Comparison of ENCODE assay signal across 9 mouse cellular contexts in genomic region chr8:85408053-85408505, GRCm38 (mm10). TPM values are rescaled to one million over a fixed set of nuclear protein-coding genes. Genes with fewer than 3 reads are reported as not detected.
DNase-seq lines count a peak whose midpoint lies in the region; ATAC-seq and TF ChIP-seq lines count a peak whose summit lies in the region.
"Had no signal": no experiment of that assay in that cellular context is flagged by ENCODE, and none has a peak within 500 bp of the region (broad histone marks: within the 10 kb centered on the region; RNA-seq: fewer than 3 reads in every experiment).

No protein-coding gene starts in this region.

- no peaks in the 10 kb centered on the region for H3K4me1 ChIP-seq in neural tube, embryonic 11.5 days (ENCODE audit: control insufficient read depth, insufficient read depth, low read length)
- peaks cover 10% of the 10 kb centered on the region for H3K4me1 ChIP-seq in embryonic facial prominence, embryonic 10.5 days
- no peaks in the 10 kb centered on the region for H3K4me1 ChIP-seq in kidney, postnatal 0 days (replicated peaks; ENCODE audit: insufficient read depth, low read length)
- H3K4me1 ChIP-seq in forebrain, embryonic 12.5 days: peaks cover 10% of the 10 kb centered on the region

- peak; percentile 76 for TF ChIP-seq CTCF in kidney, postnatal 0 days (IDR thresholded peaks at IDR 0.05; ENCODE audit: low read depth)

- H3K4me3 ChIP-seq in neural tube, embryonic 11.5 days (ENCODE audit: low read depth, low read length): no peak overlapping the region
- H3K4me3 ChIP-seq in embryonic facial prominence, embryonic 10.5 days: no peak overlapping the region
- H3K4me3 ChIP-seq in kidney, postnatal 0 days (replicated peaks; ENCODE audit: low read depth, low read length): no peak overlapping the region
- no peak overlapping the region for H3K4me3 ChIP-seq in forebrain, embryonic 12.5 days (replicated peaks)
- H3K4me3 ChIP-seq: heart, embryonic 15.5 days had no signal

- no peaks in the 10 kb centered on the region for H3K36me3 ChIP-seq in neural tube, embryonic 11.5 days (ENCODE audit: control insufficient read depth, insufficient read depth, low read length)
- peaks cover 29% of the 10 kb centered on the region for H3K36me3 ChIP-seq in embryonic facial prominence, embryonic 10.5 days (replicated peaks)
- 0 out of 2 replicates have a peak, but pooled peaks cover 10% of the 10 kb centered on the region for H3K36me3 ChIP-seq in kidney, postnatal 0 days (ENCODE audit: insufficient read depth, low read length)
- H3K36me3 ChIP-seq in forebrain, embryonic 12.5 days (replicated peaks): peaks cover 9% of the 10 kb centered on the region

- DNase-seq in cerebellum, adult 18-20 months: peak; percentile 13 to 18
- DNase-seq in cerebellum, postnatal 36 days: no peak
- peak; percentile 21 for DNase-seq in neural tube, embryonic 11.5 days (ENCODE audit: low spot score)
- no peak for DNase-seq in neural tube, embryonic 10.5 days (ENCODE audit: extremely low spot score, low spot score)
- DNase-seq in embryonic facial prominence, embryonic 10.5 days (ENCODE audit: low spot score): peak; percentile 20
- DNase-seq in kidney, postnatal 0 days (ENCODE audit: low spot score): peak; percentile 68
- peak; percentile 41 for DNase-seq in lung, postnatal 25 days (ENCODE audit: low spot score)

- 68% methylated on average over 7 of the region's 7 CpGs for WGBS in neural tube, embryonic 11.5 days
- WGBS in embryonic facial prominence, embryonic 10.5 days: 68% methylated on average over 7 of the region's 7 CpGs
- 66% methylated on average over 7 of the region's 7 CpGs for WGBS in kidney, postnatal 0 days
- 68% methylated on average over 7 of the region's 7 CpGs for WGBS in forebrain, embryonic 12.5 days

- H3K9ac ChIP-seq in neural tube, embryonic 11.5 days (ENCODE audit: low read length): no peak overlapping the region
- H3K9ac ChIP-seq in kidney, postnatal 0 days (ENCODE audit: low read depth, low read length): no peak overlapping the region
- H3K9ac ChIP-seq in forebrain, embryonic 12.5 days: no peak overlapping the region
- H3K9ac ChIP-seq: heart, embryonic 15.5 days had no signal

- no peak overlapping the region for H3K27ac ChIP-seq in neural tube, embryonic 11.5 days (ENCODE audit: low read depth, low read length)
- H3K27ac ChIP-seq in embryonic facial prominence, embryonic 10.5 days (replicated peaks): no peak overlapping the region
- no peak overlapping the region for H3K27ac ChIP-seq in kidney, postnatal 0 days
- no peak overlapping the region for H3K27ac ChIP-seq in forebrain, embryonic 12.5 days
- H3K27ac ChIP-seq: heart, embryonic 15.5 days had no signal

- ATAC-seq in neural tube, embryonic 11.5 days (ENCODE audit: insufficient read depth, low FRiP score, low TSS enrichment): no peak
- ATAC-seq in kidney, postnatal 0 days (replicated peaks; ENCODE audit: low FRiP score, low read depth): peak; percentile 7; the same call in 1 of the 2 replicates
- ATAC-seq in forebrain, embryonic 12.5 days (ENCODE audit: low FRiP score): no peak

- H3K9me3 ChIP-seq in neural tube, embryonic 11.5 days (ENCODE audit: control insufficient read depth, low read length): no peaks in the 10 kb centered on the region
- no peaks in the 10 kb centered on the region for H3K9me3 ChIP-seq in embryonic facial prominence, embryonic 10.5 days
- no peaks in the 10 kb centered on the region for H3K9me3 ChIP-seq in kidney, postnatal 0 days (replicated peaks; ENCODE audit: low read length)
- no peaks in the 10 kb centered on the region for H3K9me3 ChIP-seq in forebrain, embryonic 12.5 days
- H3K9me3 ChIP-seq: heart, embryonic 15.5 days had no signal

- H3K27me3 ChIP-seq in neural tube, embryonic 11.5 days (ENCODE audit: control insufficient read depth, insufficient read depth, low read length): no peaks in the 10 kb centered on the region
- H3K27me3 ChIP-seq in embryonic facial prominence, embryonic 10.5 days (replicated peaks; ENCODE audit: low read depth, poor library complexity, severe bottlenecking): no peaks in the 10 kb centered on the region
- H3K27me3 ChIP-seq in kidney, postnatal 0 days (ENCODE audit: insufficient read depth, low read length): no peaks in the 10 kb centered on the region
- H3K27me3 ChIP-seq in forebrain, embryonic 12.5 days: no peaks in the 10 kb centered on the region
- H3K27me3 ChIP-seq: heart, embryonic 15.5 days had no signal

- H3K4me2 ChIP-seq in neural tube, embryonic 11.5 days (ENCODE audit: low read depth): no peak overlapping the region
- no peak overlapping the region for H3K4me2 ChIP-seq in kidney, postnatal 0 days (ENCODE audit: low read length)
- no peak overlapping the region for H3K4me2 ChIP-seq in forebrain, embryonic 12.5 days
- H3K4me2 ChIP-seq: heart, embryonic 15.5 days had no signal

RNA-seq across cellular contexts. Expression of gene Mylk3, which starts 21.9 kb away (rescaled TPM):
- polyA plus RNA-seq in neural tube, embryonic 11.5 days (2014; fragmentation: Nextera tagmentation; extraction: Ambion mirVana): 1.6 and 2.2 TPM in 2 replicates
- 2.6 TPM in 2 replicates for polyA plus RNA-seq in embryonic facial prominence, embryonic 10.5 days (2016; fragmentation: Nextera tagmentation; extraction: Ambion mirVana)
- 2.4 TPM in 2 replicates for polyA plus RNA-seq in kidney, postnatal 0 days (2015; fragmentation: Nextera tagmentation; extraction: Ambion mirVana)
- 1.3 and 1.4 TPM in 2 replicates for polyA plus RNA-seq in forebrain, embryonic 12.5 days (2016; fragmentation: Nextera tagmentation; extraction: Ambion mirVana)

RNA-seq across cellular contexts. Expression of gene 4921524J17Rik, which starts 24.6 kb away (rescaled TPM):
- 41.4 and 44.2 TPM in 2 replicates for polyA plus RNA-seq in neural tube, embryonic 11.5 days (2014; fragmentation: Nextera tagmentation; extraction: Ambion mirVana)
- polyA plus RNA-seq in embryonic facial prominence, embryonic 10.5 days (2016; fragmentation: Nextera tagmentation; extraction: Ambion mirVana): 43.3 and 44.4 TPM in 2 replicates
- 46.8 and 51.2 TPM in 2 replicates for polyA plus RNA-seq in kidney, postnatal 0 days (2015; fragmentation: Nextera tagmentation; extraction: Ambion mirVana)
- 46.1 and 48.1 TPM in 2 replicates for polyA plus RNA-seq in forebrain, embryonic 12.5 days (2016; fragmentation: Nextera tagmentation; extraction: Ambion mirVana)

Comparison
In these comparisons a context has a peak if more than half of its experiments do, and no peak if none do; other contexts are left out.
1. DNase-seq: peak in cerebellum, adult 18-20 months (2 of 2), neural tube, embryonic 11.5 days (single experiment), embryonic facial prominence, embryonic 10.5 days (single experiment), kidney, postnatal 0 days (single experiment) and lung, postnatal 25 days (single experiment); none in cerebellum, postnatal 36 days (0 of 2) and neural tube, embryonic 10.5 days (single experiment).